Mouse (Mus musculus) small intestine, adult 2 months (tissue): ENCODE results near the gene Ptprn2.

Experiments
- CTCF ChIP-seq: fragments of 200-500 bp; IDR thresholded peaks from 2 replicates; pipeline ENCODE4 v1.5.1; 2012; ENCODE audit warnings: low read depth, mild to moderate bottlenecking, control low read depth, inconsistent platforms, low read length, moderate library complexity, mixed read lengths; ENCODE audit not compliant: insufficient replicate concordance, insufficient read length; ENCODE audit errors: extremely low read depth
- POLR2A ChIP-seq: fragments of 200-500 bp; IDR thresholded peaks from 2 replicates; pipeline ENCODE4 v1.6.1; 2012; ENCODE audit warnings: low read depth, mild to moderate bottlenecking, control low read depth, inconsistent platforms, low read length, moderate library complexity

DNA sequence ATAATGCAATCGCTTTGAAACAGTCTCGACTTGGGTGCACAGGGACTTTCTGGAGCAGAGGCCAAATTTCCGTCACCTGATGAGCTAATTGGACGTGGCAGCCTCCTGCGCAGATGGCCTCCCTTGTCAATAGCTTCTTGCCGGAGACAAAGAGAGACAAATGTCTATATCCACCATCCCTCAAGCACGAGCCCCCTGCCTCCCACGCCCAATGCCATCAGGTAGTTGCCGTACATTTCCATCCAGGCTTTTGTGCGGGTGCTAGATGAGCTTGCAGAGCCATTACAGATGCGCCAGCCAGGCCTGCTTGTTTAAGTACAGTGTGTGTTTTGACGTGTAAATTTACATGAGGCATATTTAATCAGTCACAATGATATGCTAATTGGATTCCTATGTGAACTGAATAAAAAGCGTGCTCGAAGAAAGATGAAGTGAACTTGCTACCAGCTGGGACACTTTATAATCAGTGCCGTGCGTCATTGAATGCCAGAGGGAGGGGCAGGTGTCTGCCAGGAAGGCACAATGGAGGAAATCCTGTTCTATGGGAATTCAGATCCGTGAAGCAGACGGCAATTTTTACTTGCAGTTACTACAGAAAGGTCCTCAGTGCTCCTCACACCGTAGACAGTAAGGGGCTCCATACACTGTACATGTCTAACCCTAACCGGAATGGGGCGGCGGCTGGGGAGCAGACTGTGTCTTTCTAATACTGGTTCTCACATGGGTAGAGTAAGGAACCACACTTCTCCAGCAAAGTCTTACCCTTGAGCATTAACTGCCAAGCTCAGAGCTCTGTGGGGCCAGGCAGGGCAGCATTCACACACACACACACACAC lies 434.4 kb downstream of the Ptprn2 start:
- TF ChIP-seq POLR2A (no peak), CTCF (no peak)
